Mouse (Mus musculus) kidney, adult 2 months (tissue): Measurements from ENCODE around the gene Folr1. TPM values are rescaled to one million over a fixed set of nuclear protein-coding genes. Genes with fewer than 3 reads are reported as not detected.

Experiments used
- DNase-seq: peaks from one replicate; pipeline ENCODE4 v3.0.0; 2021
- H3K27ac ChIP-seq: fragments of 200-500 bp; 2 replicates; pipeline ENCODE4 v1.5.1; 2012; ENCODE audit warnings: low read depth, low read length, control low read depth, inconsistent platforms; ENCODE audit not compliant: insufficient read depth
- H3K27me3 ChIP-seq: fragments of 200-500 bp; replicated peaks from 2 replicates; pipeline ENCODE4 v1.6.1; 2012; ENCODE audit warnings: mild to moderate bottlenecking, moderate library complexity, low read length, inconsistent platforms; ENCODE audit not compliant: control insufficient read depth, insufficient read depth
- H3K36me3 ChIP-seq: fragments of 200-500 bp; 2 replicates; pipeline ENCODE4 v1.6.1; 2012; ENCODE audit warnings: mild to moderate bottlenecking, moderate library complexity, low read length, inconsistent platforms; ENCODE audit not compliant: control insufficient read depth, insufficient read depth
- H3K4me1 ChIP-seq: fragments of 200-500 bp; 2 replicates; pipeline ENCODE4 v1.6.1; 2011; ENCODE audit warnings: low read length; ENCODE audit not compliant: control insufficient read depth, insufficient read depth
- H3K4me3 ChIP-seq: fragments of 200-500 bp; 2 replicates; pipeline ENCODE4 v1.5.1; 2011; ENCODE audit warnings: mild to moderate bottlenecking, low read depth, low read length, control low read depth; ENCODE audit not compliant: insufficient read depth
- CTCF ChIP-seq: fragments of 200-500 bp; conservative IDR thresholded peaks from 2 replicates; pipeline ENCODE4 v1.5.1; 2011; ENCODE audit warnings: low read depth, mild to moderate bottlenecking, control low read depth, low read length, moderate library complexity, mixed read lengths; ENCODE audit not compliant: insufficient read depth, insufficient read length
- POLR2A ChIP-seq: fragments of 200-500 bp; IDR thresholded peaks from one replicate; pipeline ENCODE4 v1.6.1; 2011; ENCODE audit warnings: low read depth, low read length, control low read depth
- WGBS: fragments of 180-500 bp; shearing (Covaris S2); methylation state at CpG from one replicate; pipeline ENCODE4 v1.1.7; 2018; 5-methylcytosine and 5-hydroxymethylcytosine counted together
- polyA plus RNA-seq: library from polyadenylated mRNA; depleted of rRNA; stranded (reverse); fragments of >200 nt; gene quantifications from 2 replicates; pipeline ENCODE4 v1.2.3, GENCODE M21; 2012

Folr1 gene
- polyA plus RNA-seq, 1 experiment, result 1,044 TPM

DNA sequence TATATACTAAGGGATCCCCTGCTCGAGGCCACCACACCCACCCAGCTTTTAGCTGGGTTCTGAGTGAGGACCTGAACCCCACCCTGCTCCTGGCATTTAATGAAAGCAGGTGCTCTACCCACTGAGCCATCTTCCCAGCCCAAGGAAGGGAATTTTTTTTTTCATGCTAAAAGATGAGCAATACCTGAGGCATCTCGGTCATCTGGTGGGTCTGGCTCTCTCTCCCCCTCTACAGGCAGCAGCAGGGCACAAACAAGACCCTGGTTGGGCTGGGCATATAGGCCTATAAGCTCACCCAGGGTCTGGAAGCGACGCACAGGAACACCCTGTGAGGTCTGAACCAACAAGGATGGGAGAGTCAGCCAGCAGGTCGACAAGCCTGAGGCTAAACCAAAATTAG lies 37.2 kb downstream of the Folr1 start:
- no peak for TF ChIP-seq POLR2A
- TF ChIP-seq CTCF, result no peak
- Histone ChIP-seq H3K4me3 (no peak overlapping the region), H3K4me1 (peaks cover 4% of the 10 kb centered on the region; the same call in 1 of the 2 replicates), H3K36me3 (peaks cover 6% of the 10 kb centered on the region), H3K27me3 (no peaks in the 10 kb centered on the region), H3K27ac (no peak overlapping the region)
- DNase-seq, result no peak
- 77% methylated on average over 5 of the region's 5 CpGs for WGBS

DNA sequence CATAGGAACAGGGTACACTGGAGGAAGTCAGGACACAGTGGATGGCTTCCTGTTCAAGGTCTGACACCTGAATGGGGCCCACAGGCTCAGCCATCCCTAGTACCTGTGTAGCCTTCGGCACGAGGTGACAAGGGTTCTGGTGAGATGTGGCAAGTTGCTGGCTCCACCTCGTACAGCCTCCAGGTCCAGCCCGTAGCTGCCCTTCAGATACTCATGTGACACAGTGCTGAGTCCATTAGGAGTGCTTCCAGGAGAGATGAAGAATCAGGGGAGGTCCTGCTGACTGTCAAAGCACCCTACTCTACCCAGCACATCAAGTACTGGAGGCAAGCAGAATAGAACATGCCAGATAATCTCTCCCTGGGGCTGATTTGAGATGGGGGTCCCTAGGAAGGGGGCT lies 38.2 kb downstream of the Folr1 start:
- no peak overlapping the region for H3K4me3 ChIP-seq
- TF ChIP-seq CTCF, result no peak
- no peak for TF ChIP-seq POLR2A
- H3K4me1 ChIP-seq, result peaks cover 4% of the 10 kb centered on the region; the same call in 1 of the 2 replicates
- H3K36me3 ChIP-seq, result peaks cover 6% of the 10 kb centered on the region
- H3K27ac ChIP-seq, result no peak overlapping the region
- H3K27me3 ChIP-seq, result no peaks in the 10 kb centered on the region
- WGBS, result 73% methylated on average over 4 of the region's 4 CpGs
- no peak for DNase-seq

DNA sequence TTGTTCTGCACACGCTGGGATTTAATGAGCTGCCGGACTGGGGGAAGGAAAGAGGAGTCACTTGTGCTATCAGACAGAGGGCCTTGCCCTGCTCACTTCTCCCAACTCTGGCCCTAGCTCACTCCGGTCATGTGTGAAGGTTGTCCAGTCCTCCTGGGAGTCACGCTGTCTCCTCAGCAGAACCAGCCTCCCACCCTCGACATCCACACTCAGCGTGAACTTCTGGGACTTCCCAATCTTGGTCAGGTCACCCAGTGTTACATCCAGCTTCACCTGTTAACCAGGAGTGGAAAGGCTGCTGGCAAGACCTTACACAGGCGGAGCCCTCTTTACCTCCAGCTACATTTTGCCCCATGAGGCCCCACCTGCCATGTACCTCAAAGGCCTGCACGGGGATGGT lies 39.2 kb downstream of the Folr1 start:
- Histone ChIP-seq H3K4me3 (no peak overlapping the region), H3K36me3 (peaks cover 8% of the 10 kb centered on the region), H3K4me1 (peaks cover 4% of the 10 kb centered on the region; the same call in 1 of the 2 replicates), H3K27ac (no peak overlapping the region), H3K27me3 (no peaks in the 10 kb centered on the region)
- DNase-seq, result no peak
- WGBS, result 90% methylated on average over 8 of the region's 8 CpGs
- TF ChIP-seq CTCF (no peak), POLR2A (no peak)

DNA sequence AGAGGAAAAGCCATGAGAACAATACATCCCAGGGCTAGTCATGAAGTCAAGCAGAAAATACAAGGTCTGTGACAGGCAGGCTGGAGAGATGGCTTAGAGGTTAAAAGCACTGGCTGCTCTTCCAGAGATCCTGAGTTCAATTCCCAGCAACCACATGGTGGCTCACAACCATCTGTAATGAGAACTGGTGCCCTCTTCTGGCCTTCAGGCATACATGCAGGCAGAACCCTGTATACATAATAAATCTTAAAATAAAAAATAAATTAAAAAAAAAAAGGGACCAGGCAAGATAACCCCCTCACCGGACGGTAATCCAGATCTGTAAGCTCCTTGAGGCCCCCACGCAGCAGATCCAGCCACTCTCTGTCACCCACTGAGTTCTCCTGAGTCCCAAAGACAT lies 40.2 kb downstream of the Folr1 start:
- WGBS, result 95% methylated on average over 3 of the region's 3 CpGs
- peaks cover 10% of the 10 kb centered on the region for H3K36me3 ChIP-seq

DNA sequence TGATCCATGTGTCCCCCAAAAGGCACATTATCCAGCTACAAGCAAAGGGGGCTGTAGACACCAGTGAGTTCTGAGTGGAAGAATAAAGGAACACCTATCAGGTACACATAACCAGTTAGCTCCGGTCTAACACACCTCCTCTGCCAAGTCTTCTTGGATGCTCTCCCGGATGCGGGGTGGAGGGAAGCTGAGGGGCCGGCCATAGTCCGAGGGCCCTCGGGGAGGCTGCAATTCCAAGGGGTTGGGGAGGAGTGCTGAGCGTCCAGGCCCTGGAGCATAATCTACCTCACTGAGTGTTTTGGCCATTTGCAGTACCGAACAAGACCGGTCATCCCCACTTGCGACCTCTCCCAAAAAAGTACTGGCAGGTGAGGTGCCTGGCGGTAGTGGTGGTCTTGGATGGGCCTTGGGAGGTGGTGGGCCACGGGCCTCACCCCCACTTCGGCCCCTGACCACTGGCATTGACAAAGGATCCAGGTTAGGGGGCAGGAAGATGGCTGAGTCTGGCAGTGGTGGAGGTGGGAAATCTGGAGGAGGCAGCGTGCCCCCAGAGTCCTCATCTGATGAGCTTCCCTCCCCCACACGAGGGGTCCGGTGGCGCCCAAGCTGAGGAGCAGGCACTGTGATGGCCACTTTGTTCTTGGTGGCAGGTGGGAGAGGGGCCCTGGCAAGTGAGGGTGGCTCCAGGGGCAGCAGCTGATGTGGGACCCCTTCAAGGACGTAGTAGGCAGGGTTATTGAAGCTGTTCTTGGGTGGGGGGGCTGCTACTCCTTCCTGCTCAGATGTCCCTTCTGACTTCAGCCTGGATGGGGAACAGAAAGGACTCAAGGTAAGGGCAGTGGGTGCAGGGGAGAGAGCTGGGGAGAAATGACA lies 46.6 kb downstream of the Folr1 start:
- no peak overlapping the region for H3K27ac ChIP-seq
- TF ChIP-seq POLR2A, result no peak
- no peak for TF ChIP-seq CTCF
- peak; percentile 84 for DNase-seq
- H3K36me3 ChIP-seq, result peaks cover 5% of the 10 kb centered on the region
- H3K27me3 ChIP-seq, result no peaks in the 10 kb centered on the region
- H3K4me3 ChIP-seq, result no peak overlapping the region
- peaks cover 5% of the 10 kb centered on the region; the same call in 1 of the 2 replicates for H3K4me1 ChIP-seq
- 57% methylated on average over 18 of the region's 18 CpGs for WGBS

More for the DNA sequence above, 40.2 kb downstream of the Folr1 start:
- no peaks in the 10 kb centered on the region for H3K27me3 ChIP-seq
- no peaks in the 10 kb centered on the region for H3K4me1 ChIP-seq
- TF ChIP-seq POLR2A (no peak), CTCF (peak; percentile 15; the same call in 1 of the 2 replicates)
- no peak for DNase-seq
- no peak overlapping the region for H3K27ac ChIP-seq
- no peak overlapping the region for H3K4me3 ChIP-seq

DNA sequence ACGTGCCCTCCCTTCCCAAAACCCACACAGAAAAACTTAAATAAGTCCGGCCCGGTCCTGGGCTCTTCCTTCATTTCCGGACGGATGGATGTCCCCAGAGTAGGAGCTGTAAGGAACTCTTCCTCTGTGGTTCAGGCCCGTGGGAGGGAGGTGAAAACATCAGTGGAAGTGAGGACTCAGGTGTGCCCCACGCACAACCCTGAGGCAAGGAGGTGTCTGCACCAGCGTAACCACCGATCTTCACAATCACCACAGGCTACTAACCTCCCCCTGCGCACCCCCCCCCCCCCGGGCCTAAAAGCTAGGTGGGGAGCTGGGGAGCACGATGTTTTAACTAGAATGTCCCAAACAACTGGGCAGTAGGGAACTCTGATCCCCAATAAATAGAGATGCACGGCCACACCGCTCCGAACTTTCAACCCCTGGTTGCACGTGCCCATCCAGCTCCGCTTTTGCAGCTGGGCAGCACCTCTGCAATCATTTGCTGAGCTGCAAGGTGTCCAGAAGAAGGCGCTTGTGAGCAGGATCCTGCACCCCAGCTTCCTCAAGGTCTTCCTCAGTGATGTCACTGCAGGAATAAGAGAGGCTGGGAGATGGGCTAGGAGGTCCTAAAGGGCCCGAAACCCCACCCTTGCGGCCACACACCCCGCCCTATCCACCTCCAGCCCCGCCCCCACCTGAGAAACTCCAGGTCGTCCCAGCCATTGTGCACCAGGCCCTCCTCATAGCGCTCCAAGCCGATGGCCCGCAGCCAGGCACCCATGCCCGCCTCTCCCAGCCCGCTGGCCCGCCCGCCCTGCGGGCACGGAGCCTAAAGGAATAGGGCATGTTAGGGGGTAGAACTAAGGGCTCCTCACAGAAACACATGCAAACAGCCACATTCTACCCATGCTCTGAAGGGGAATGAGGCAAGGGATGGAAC lies 47.5 kb downstream of the Folr1 start:
- 44% methylated on average over 32 of the region's 32 CpGs for WGBS
- Histone ChIP-seq H3K4me1 (peaks cover 5% of the 10 kb centered on the region; the same call in 1 of the 2 replicates), H3K36me3 (peaks cover 5% of the 10 kb centered on the region), H3K27ac (no peak overlapping the region), H3K27me3 (peaks cover 7% of the 10 kb centered on the region), H3K4me3 (no peak overlapping the region)
- DNase-seq, result peak; percentile 70
- TF ChIP-seq POLR2A (no peak), CTCF (peak; percentile 58)
